Comparison of ENCODE assay signal across 13 mouse cellular contexts in genomic region chr10:3567821-3568220, GRCm38 (mm10). TPM values are rescaled to one million over a fixed set of nuclear protein-coding genes. Genes with fewer than 3 reads are reported as not detected.
A peak's percentile ranks its signal among the peaks of the same experiment; 100 is the strongest.
DNase-seq lines count a peak whose midpoint lies in the region; ATAC-seq and TF ChIP-seq lines count a peak whose summit lies in the region.
"Had no signal": no experiment of that assay in that cellular context is flagged by ENCODE, and none has a peak within 500 bp of the region (broad histone marks: within the 10 kb centered on the region; RNA-seq: fewer than 3 reads in every experiment).

No protein-coding gene starts in this region.

- DNase-seq in layer of hippocampus, adult 2 months (ENCODE audit: low spot score in 2 of 2): no peak
- DNase-seq in layer of hippocampus, postnatal 36 days: no peak
- DNase-seq in thymus, postnatal 25 days: peak; percentile 7
- no peak for DNase-seq in thymus, adult 18-20 months
- DNase-seq in ZHBTc4 (ENCODE audit: low read depth, low spot score): peak; percentile 66
- no peak for DNase-seq in stomach, postnatal 0 days (ENCODE audit: low spot score)
- no peak for DNase-seq in adrenal gland, postnatal 14 days
- DNase-seq: cerebellum, postnatal 14 days; left cerebral cortex, postnatal 4 days had no signal

- WGBS in stomach, postnatal 0 days: 76% methylated on average over 6 of the region's 6 CpGs

- no peaks in the 10 kb centered on the region for H3K9me3 ChIP-seq in stomach, postnatal 0 days (ENCODE audit: control insufficient read depth, low read length)
- H3K9me3 ChIP-seq: heart, embryonic 12.5 days; hindbrain, embryonic 15.5 days had no signal

- TF ChIP-seq CTCF in layer of hippocampus, adult 2 months (conservative IDR thresholded peaks at IDR 0.05): peak; percentile 58
- TF ChIP-seq CTCF in stomach, postnatal 0 days (IDR thresholded peaks at IDR 0.05; ENCODE audit: low read depth): peak; percentile 47

- TF ChIP-seq EP300 in stomach, postnatal 0 days (optimal IDR thresholded peaks at IDR 0.05): no peak

- H3K4me1 ChIP-seq in stomach, postnatal 0 days (replicated peaks; ENCODE audit: control insufficient read depth, insufficient read depth): no peaks in the 10 kb centered on the region
- H3K4me1 ChIP-seq: hindbrain, embryonic 15.5 days had no signal

- H3K9ac ChIP-seq in stomach, postnatal 0 days (ENCODE audit: low read length): no peak overlapping the region
- H3K9ac ChIP-seq: heart, embryonic 12.5 days; hindbrain, embryonic 15.5 days had no signal

- no peaks in the 10 kb centered on the region for H3K36me3 ChIP-seq in stomach, postnatal 0 days (ENCODE audit: control insufficient read depth, insufficient read depth, low read length)
- H3K36me3 ChIP-seq: heart, embryonic 12.5 days; hindbrain, embryonic 15.5 days had no signal

- ATAC-seq in stomach, postnatal 0 days (ENCODE audit: low FRiP score, low TSS enrichment): no peak
- ATAC-seq in erythroid progenitor cell, adult 5-6 weeks (replicated peaks; ENCODE audit: low FRiP score, poor library complexity, severe bottlenecking): no peak

- H3K27ac ChIP-seq in layer of hippocampus, adult 2 months: no peak overlapping the region
- H3K27ac ChIP-seq in stomach, postnatal 0 days (replicated peaks): no peak overlapping the region
- H3K27ac ChIP-seq: hindbrain, embryonic 15.5 days; macrophage had no signal

- H3K27me3 ChIP-seq in stomach, postnatal 0 days (ENCODE audit: control insufficient read depth, insufficient read depth, low read length): no peaks in the 10 kb centered on the region
- H3K27me3 ChIP-seq: heart, embryonic 12.5 days; hindbrain, embryonic 15.5 days had no signal

- H3K4me3 ChIP-seq in layer of hippocampus, adult 2 months: no peak overlapping the region
- no peak overlapping the region for H3K4me3 ChIP-seq in stomach, postnatal 0 days (ENCODE audit: low read depth, low read length)
- H3K4me3 ChIP-seq: heart, embryonic 12.5 days; hindbrain, embryonic 15.5 days had no signal

- H3K4me2 ChIP-seq in stomach, postnatal 0 days (replicated peaks; ENCODE audit: low read depth): no peak overlapping the region
- H3K4me2 ChIP-seq: heart, embryonic 12.5 days; hindbrain, embryonic 15.5 days had no signal

RNA-seq across cellular contexts. Expression of gene Iyd, which starts 27.8 kb away (rescaled TPM):
- total RNA-seq in layer of hippocampus, adult 2 months (2021): 1 to 10 TPM; 8.2 to 9.9 TPM
- total RNA-seq in layer of hippocampus, postnatal 36 days (2021): 1 to 10 TPM; 7.6 to 9.5 TPM
- polyA plus RNA-seq in stomach, postnatal 0 days (2015; fragmentation: Nextera tagmentation; extraction: Ambion mirVana): 33.5 and 35.5 TPM in 2 replicates
- total RNA-seq in erythroid progenitor cell, adult 5-6 weeks (2015; ENCODE audit: low replicate concordance): not detected in 2 replicates
- total RNA-seq in erythroid progenitor cell, adult 5-6 weeks (2017; ENCODE audit: low replicate concordance): not detected in 2 replicates
- 1.1 and 17.9 TPM in 2 replicates for total RNA-seq in adrenal gland, postnatal 14 days (2021)
- polyA plus RNA-seq: macrophage had no signal

Comparison
In these comparisons a context has a peak if more than half of its experiments do, and no peak if none do; other contexts are left out.
1. DNase-seq: peak in thymus, postnatal 25 days (single experiment) and ZHBTc4 (single experiment); none in layer of hippocampus, adult 2 months (0 of 2), layer of hippocampus, postnatal 36 days (0 of 2), thymus, adult 18-20 months (0 of 2), stomach, postnatal 0 days (single experiment) and adrenal gland, postnatal 14 days (single experiment).